Mouse (Mus musculus) midbrain, embryonic 12.5 days (tissue): ENCODE data around the gene Mogs. TPM values are rescaled to one million over a fixed set of nuclear protein-coding genes. Genes with fewer than 3 reads are reported as not detected.
A peak's percentile ranks its signal among the peaks of the same experiment; 100 is the strongest.
"Not testable (repeated sequence)": the region's sequence is repeated elsewhere in the genome, so short reads cannot be mapped to it uniquely, and the experiment has no call there.

ENCODE experiments used
- ATAC-seq: fragments of 200-750 bp; cut with Nextera tagmentation; 2 replicates; pipeline ENCODE4 v1.8.0; 2017; ENCODE audit warnings: low read depth, moderate TSS enrichment, moderate library complexity; ENCODE audit not compliant: low FRiP score
- H3K27ac ChIP-seq: fragments of 300-500 bp; sonication (generic); replicated peaks from 2 replicates; pipeline ENCODE4 v1.5.1; 2016; ENCODE audit warnings: mild to moderate bottlenecking
- H3K27me3 ChIP-seq: fragments of 300-500 bp; sonication (generic); 2 replicates; pipeline ENCODE4 v1.6.1; 2016; ENCODE audit warnings: mild to moderate bottlenecking
- H3K36me3 ChIP-seq: fragments of 300-500 bp; sonication (generic); 2 replicates; pipeline ENCODE4 v1.6.1; 2016
- H3K4me1 ChIP-seq: fragments of 300-500 bp; sonication (generic); 2 replicates; pipeline ENCODE4 v1.6.1; 2016
- H3K4me2 ChIP-seq: fragments of 300-500 bp; sonication (generic); replicated peaks from 2 replicates; pipeline ENCODE4 v1.6.1; 2016; ENCODE audit warnings: mild to moderate bottlenecking, moderate library complexity
- H3K4me3 ChIP-seq: fragments of 300-500 bp; sonication (generic); 2 replicates; pipeline ENCODE4 v1.5.1; 2016; ENCODE audit warnings: mild to moderate bottlenecking
- H3K9ac ChIP-seq: fragments of 300-500 bp; sonication (generic); replicated peaks from 2 replicates; pipeline ENCODE4 v1.6.1; 2016; ENCODE audit warnings: mild to moderate bottlenecking, moderate library complexity
- H3K9me3 ChIP-seq: fragments of 300-500 bp; sonication (generic); 2 replicates; pipeline ENCODE4 v1.6.1; 2016; ENCODE audit warnings: mild to moderate bottlenecking
- WGBS: fragments of 180-500 bp; shearing (Covaris S2); methylation state at CpG from one replicate; pipeline ENCODE4 v1.1.7; 2016; 5-methylcytosine and 5-hydroxymethylcytosine counted together
- polyA plus RNA-seq: library from polyadenylated mRNA; unstranded; fragments of >200 nt; fragmentation: Nextera tagmentation; extraction: Ambion mirVana; gene quantifications from 2 replicates; pipeline ENCODE4 v1.2.1, GENCODE M21; 2016

Mogs gene
- polyA plus RNA-seq, 1 experiment from 2014 or later = 34.9 TPM

GRCm38 (mm10) chr6:83142211-83142731, 27.0 kb downstream of the Mogs start:
- ATAC-seq = no peak
- Histone ChIP-seq H3K4me3 (peak overlapping the region; percentile 37), H3K27me3 (peaks cover 23% of the 10 kb centered on the region), H3K36me3 (peaks cover under 1% of the 10 kb centered on the region; the same call in 1 of the 2 replicates), H3K9ac (peak overlapping the region; percentile 70), H3K27ac (no peak overlapping the region), H3K4me2 (peak overlapping the region; percentile 63), H3K4me1 (peaks cover 33% of the 10 kb centered on the region), H3K9me3 (no peaks in the 10 kb centered on the region)
- 2% methylated on average over 39 of the region's 41 CpGs for WGBS

GRCm38 (mm10) chr6:83142886-83143285, 27.6 kb downstream of the Mogs start:
- no peaks in the 10 kb centered on the region for H3K9me3 ChIP-seq
- H3K4me2 ChIP-seq = peak overlapping the region; percentile 63; the same call in 1 of the 2 replicates
- peaks cover 23% of the 10 kb centered on the region for H3K27me3 ChIP-seq
- ATAC-seq = no peak
- peak overlapping the region; percentile 70; the same call in 1 of the 2 replicates for H3K9ac ChIP-seq
- no peak overlapping the region for H3K4me3 ChIP-seq
- 40% methylated on average over 11 of the region's 11 CpGs for WGBS
- no peak overlapping the region for H3K27ac ChIP-seq
- peaks cover 27% of the 10 kb centered on the region for H3K4me1 ChIP-seq
- H3K36me3 ChIP-seq = peaks cover 6% of the 10 kb centered on the region; the same call in 1 of the 2 replicates

GRCm38 (mm10) chr6:83145209-83145608, 29.9 kb downstream of the Mogs start:
- Histone ChIP-seq H3K36me3 (peaks cover 27% of the 10 kb centered on the region), H3K4me2 (no peak overlapping the region), H3K9ac (no peak overlapping the region), H3K4me3 (no peak overlapping the region), H3K27ac (no peak overlapping the region), H3K9me3 (no peaks in the 10 kb centered on the region), H3K4me1 (peaks cover 12% of the 10 kb centered on the region), H3K27me3 (peaks cover 23% of the 10 kb centered on the region)
- no peak for ATAC-seq
- WGBS = 90% methylated on average over 2 of the region's 2 CpGs

- Histone ChIP-seq H3K36me3 (peaks cover 28% of the 10 kb centered on the region), H3K27me3 (peaks cover 21% of the 10 kb centered on the region), H3K27ac (no peak overlapping the region), H3K9me3 (no peaks in the 10 kb centered on the region), H3K9ac (no peak overlapping the region), H3K4me2 (no peak overlapping the region), H3K4me3 (no peak overlapping the region), H3K4me1 (peaks cover 12% of the 10 kb centered on the region)
- ATAC-seq = no peak
- WGBS = 73% methylated on average over 9 of the region's 9 CpGs
Measured at GRCm38 (mm10) chr6:83145805-83146204, 30.5 kb downstream of the Mogs start.

GRCm38 (mm10) chr6:83147280-83147679, 32.0 kb downstream of the Mogs start:
- 60% methylated on average over 7 of the region's 7 CpGs for WGBS
- Histone ChIP-seq H3K36me3 (peaks cover 37% of the 10 kb centered on the region), H3K4me2 (no peak overlapping the region), H3K27me3 (peaks cover 6% of the 10 kb centered on the region; the same call in 1 of the 2 replicates), H3K9ac (no peak overlapping the region), H3K4me1 (peaks cover 13% of the 10 kb centered on the region), H3K9me3 (no peaks in the 10 kb centered on the region), H3K4me3 (no peak overlapping the region), H3K27ac (no peak overlapping the region)
- ATAC-seq = no peak

GRCm38 (mm10) chr6:83151721-83152120, 36.4 kb downstream of the Mogs start:
- peaks cover 53% of the 10 kb centered on the region for H3K36me3 ChIP-seq
- H3K4me1 ChIP-seq = peaks cover 34% of the 10 kb centered on the region

GRCm38 (mm10) chr6:83153038-83153437, 37.7 kb downstream of the Mogs start:
- no peak for ATAC-seq
- Histone ChIP-seq H3K4me3 (no peak overlapping the region), H3K36me3 (peaks cover 45% of the 10 kb centered on the region), H3K4me2 (no peak overlapping the region), H3K27me3 (peaks cover 3% of the 10 kb centered on the region; the same call in 1 of the 2 replicates), H3K27ac (no peak overlapping the region), H3K4me1 (peaks cover 34% of the 10 kb centered on the region), H3K9ac (no peak overlapping the region), H3K9me3 (no peaks in the 10 kb centered on the region)
- WGBS = 87% methylated on average over 12 of the region's 12 CpGs

More at GRCm38 (mm10) chr6:83151721-83152120, 36.4 kb downstream of the Mogs start:
- Histone ChIP-seq H3K27ac (no peak overlapping the region), H3K4me2 (no peak overlapping the region), H3K27me3 (no peaks in the 10 kb centered on the region), H3K4me3 (no peak overlapping the region), H3K9me3 (no peaks in the 10 kb centered on the region), H3K9ac (0 out of 2 replicates have a peak overlapping the region, but pooled peaks have one; percentile 11)
- ATAC-seq = no peak
- WGBS = 24% methylated on average over 8 of the region's 8 CpGs

- Histone ChIP-seq H3K9me3 (no peaks in the 10 kb centered on the region), H3K4me2 (no peak overlapping the region), H3K4me1 (peaks cover 34% of the 10 kb centered on the region), H3K36me3 (peaks cover 42% of the 10 kb centered on the region), H3K9ac (no peak overlapping the region), H3K4me3 (no peak overlapping the region), H3K27me3 (peaks cover 3% of the 10 kb centered on the region; the same call in 1 of the 2 replicates), H3K27ac (no peak overlapping the region)
- 87% methylated on average over 5 of the region's 5 CpGs for WGBS
- no peak for ATAC-seq
Measured at GRCm38 (mm10) chr6:83153485-83153884, 38.2 kb downstream of the Mogs start.

GRCm38 (mm10) chr6:83155552-83156238, 40.4 kb downstream of the Mogs start:
- no peaks in the 10 kb centered on the region for H3K9me3 ChIP-seq
- peak overlapping the region; percentile 56 for H3K4me3 ChIP-seq
- ATAC-seq = peak; percentile 57
- H3K36me3 ChIP-seq = peaks cover 25% of the 10 kb centered on the region
- H3K27ac ChIP-seq = 0 out of 2 replicates have a peak overlapping the region, but pooled peaks have one; percentile 12
- 7% methylated on average over 23 of the region's 23 CpGs for WGBS
- H3K4me2 ChIP-seq = peak overlapping the region; percentile 78
- H3K4me1 ChIP-seq = peaks cover 34% of the 10 kb centered on the region
- peaks cover 13% of the 10 kb centered on the region for H3K27me3 ChIP-seq
- peak overlapping the region; percentile 66 for H3K9ac ChIP-seq

GRCm38 (mm10) chr6:83156259-83156684, 41.0 kb downstream of the Mogs start, which contains the start of the genes Wdr54 and 1700003E16Rik:
Gene Wdr54, minus strand, starts transcription at chr6:83156397.
Gene 1700003E16Rik, plus strand, starts transcription at chr6:83156404.
- peaks cover 34% of the 10 kb centered on the region for H3K4me1 ChIP-seq
- peak within 1 kb of the TSS; percentile 56 for H3K4me3 ChIP-seq
- no peaks in the 10 kb centered on the region for H3K9me3 ChIP-seq
- H3K9ac ChIP-seq = peak within 1 kb of the TSS; percentile 66
- WGBS = under 1% methylated on average over 32 of the region's 32 CpGs
- 0 out of 2 replicates have a peak within 1 kb of the TSS, but pooled peaks have one; percentile 12 for H3K27ac ChIP-seq
- H3K4me2 ChIP-seq = peak within 1 kb of the TSS; percentile 78
- ATAC-seq = peak; percentile 95
- peaks cover 25% of the 10 kb centered on the region for H3K36me3 ChIP-seq
- peaks cover 19% of the 10 kb centered on the region for H3K27me3 ChIP-seq

GRCm38 (mm10) chr6:83159456-83159855, 44.2 kb downstream of the Mogs start:
- not testable (repeated sequence) for H3K9ac ChIP-seq, H3K27ac ChIP-seq, H3K9me3 ChIP-seq, ATAC-seq, H3K4me3 ChIP-seq, H3K36me3 ChIP-seq, H3K4me2 ChIP-seq
- WGBS = 31% methylated on average over 3 of the region's 3 CpGs
- Histone ChIP-seq H3K27me3 (peaks cover 42% of the 10 kb centered on the region), H3K4me1 (peaks cover 32% of the 10 kb centered on the region)

- ATAC-seq = no peak
- H3K36me3 ChIP-seq = no peaks in the 10 kb centered on the region
- H3K4me3 ChIP-seq = peak overlapping the region; percentile 18; the same call in 1 of the 2 replicates
- WGBS = 6% methylated on average over 19 of the region's 19 CpGs
- H3K4me1 ChIP-seq = peaks cover 25% of the 10 kb centered on the region
- H3K27ac ChIP-seq = no peak overlapping the region
- H3K4me2 ChIP-seq = peak overlapping the region; percentile 41
- H3K9me3 ChIP-seq = no peaks in the 10 kb centered on the region
- H3K27me3 ChIP-seq = peaks cover 42% of the 10 kb centered on the region
- H3K9ac ChIP-seq = peak overlapping the region; percentile 39; the same call in 1 of the 2 replicates
Measured at GRCm38 (mm10) chr6:83161442-83161841, 46.1 kb downstream of the Mogs start.
